Mouse (Mus musculus) brain, embryonic 14.5 days (tissue): ENCODE measurements around the gene Piwil4.

Source experiments
- CTCF ChIP-seq: fragments of 200-500 bp; IDR thresholded peaks from 2 replicates; pipeline ENCODE4 v1.5.1; 2012; ENCODE audit warnings: inconsistent platforms, mild to moderate bottlenecking, moderate library complexity, borderline replicate concordance; ENCODE audit not compliant: insufficient read depth, insufficient read length; ENCODE audit errors: extremely low read depth
- POLR2A ChIP-seq: fragments of 200-500 bp; IDR thresholded peaks from 2 replicates; pipeline ENCODE4 v1.6.1; 2012; ENCODE audit warnings: mild to moderate bottlenecking, inconsistent platforms, borderline replicate concordance; ENCODE audit not compliant: poor library complexity, insufficient read depth, insufficient read length, severe bottlenecking; ENCODE audit errors: extremely low read depth

GRCm38 (mm10) chr9:14699288-14699640 lies 41.3 kb downstream of the Piwil4 start:
- TF ChIP-seq CTCF: no peak
- TF ChIP-seq POLR2A: no peak
